Mouse (Mus musculus): ENCODE data around the gene Uncx. TPM values are rescaled to one million over a fixed set of nuclear protein-coding genes. Genes with fewer than 3 reads are reported as not detected.

Uncx gene
- polyA plus RNA-seq, 1 experiment from 2014 or later: 48.8 TPM

- no peaks in the 10 kb centered on the region for H3K9me3 ChIP-seq
- no peak overlapping the region for H3K4me2 ChIP-seq
- 0 out of 2 replicates have a peak, but pooled peaks cover 3% of the 10 kb centered on the region for H3K27me3 ChIP-seq (replicated peaks)
- no peak overlapping the region for H3K4me3 ChIP-seq
- 0 out of 2 replicates have a peak, but pooled peaks cover 4% of the 10 kb centered on the region for H3K4me1 ChIP-seq
- no peaks in the 10 kb centered on the region for H3K36me3 ChIP-seq (replicated peaks)
- H3K9ac ChIP-seq: no peak overlapping the region
- 72% methylated on average over 10 of the region's 10 CpGs for WGBS
- ATAC-seq (replicated peaks): no peak
- no peak overlapping the region for H3K27ac ChIP-seq
These were observed 21.3 kb upstream of the Uncx start for GRCm38 (mm10) chr5:139521987-139522386.

- H3K4me2 ChIP-seq: no peak overlapping the region
- no peak for ATAC-seq (replicated peaks)
- H3K4me3 ChIP-seq: no peak overlapping the region
- H3K27me3 ChIP-seq (replicated peaks): peaks cover 18% of the 10 kb centered on the region
- no peaks in the 10 kb centered on the region for H3K36me3 ChIP-seq (replicated peaks)
- no peak overlapping the region for H3K27ac ChIP-seq
- H3K9me3 ChIP-seq: no peaks in the 10 kb centered on the region
- WGBS: 61% methylated on average over 7 of the region's 7 CpGs
- H3K9ac ChIP-seq: no peak overlapping the region
- peaks cover 7% of the 10 kb centered on the region; the same call in 1 of the 2 replicates for H3K4me1 ChIP-seq
These were observed 14.4 kb upstream of the Uncx start for GRCm38 (mm10) chr5:139528851-139529250.

GRCm38 (mm10) chr5:139535386-139535919, 7.8 kb upstream of the Uncx start:
- Histone ChIP-seq H3K4me2 (no peak overlapping the region), H3K36me3 (replicated peaks) (no peaks in the 10 kb centered on the region), H3K9me3 (no peaks in the 10 kb centered on the region), H3K4me1 (peaks cover 42% of the 10 kb centered on the region), H3K27ac (peak overlapping the region; percentile 53), H3K4me3 (no peak overlapping the region), H3K27me3 (replicated peaks) (peaks cover 41% of the 10 kb centered on the region), H3K9ac (no peak overlapping the region)
- 1% methylated on average over 34 of the region's 34 CpGs for WGBS
- 0 out of 2 replicates have a peak, but pooled peaks have one; percentile 6 for ATAC-seq (replicated peaks)

- H3K36me3 ChIP-seq (replicated peaks): no peaks in the 10 kb centered on the region
- peak; percentile 25; the same call in 1 of the 2 replicates for ATAC-seq (replicated peaks)
- H3K4me2 ChIP-seq: peak overlapping the region; percentile 5; the same call in 1 of the 2 replicates
- no peak overlapping the region for H3K9ac ChIP-seq
- WGBS: under 1% methylated on average over 26 of the region's 26 CpGs
- peaks cover 44% of the 10 kb centered on the region for H3K27me3 ChIP-seq (replicated peaks)
- peak overlapping the region; percentile 57 for H3K27ac ChIP-seq
- no peaks in the 10 kb centered on the region for H3K9me3 ChIP-seq
- no peak overlapping the region for H3K4me3 ChIP-seq
- H3K4me1 ChIP-seq: peaks cover 49% of the 10 kb centered on the region
These were observed 6.9 kb upstream of the Uncx start for GRCm38 (mm10) chr5:139536211-139536910.

- WGBS: 2% methylated on average over 18 of the region's 18 CpGs
- ATAC-seq (replicated peaks): no peak; the same call in 1 of the 2 replicates
- Histone ChIP-seq H3K36me3 (replicated peaks) (no peaks in the 10 kb centered on the region), H3K9me3 (no peaks in the 10 kb centered on the region), H3K4me3 (no peak overlapping the region), H3K27ac (peak overlapping the region; percentile 62), H3K9ac (no peak overlapping the region), H3K4me1 (peaks cover 47% of the 10 kb centered on the region), H3K27me3 (replicated peaks) (peaks cover 48% of the 10 kb centered on the region), H3K4me2 (0 out of 2 replicates have a peak overlapping the region, but pooled peaks have one; percentile 5)
These were observed 6.2 kb upstream of the Uncx start for GRCm38 (mm10) chr5:139536911-139537738.

GRCm38 (mm10) chr5:139537739-139538135, 5.6 kb upstream of the Uncx start:
- H3K4me2 ChIP-seq: no peak overlapping the region
- peaks cover 51% of the 10 kb centered on the region for H3K27me3 ChIP-seq (replicated peaks)
- ATAC-seq (replicated peaks): no peak
- peak overlapping the region; percentile 62; the same call in 1 of the 2 replicates for H3K27ac ChIP-seq
- no peak overlapping the region for H3K9ac ChIP-seq
- no peaks in the 10 kb centered on the region for H3K9me3 ChIP-seq
- 12% methylated on average over 3 of the region's 3 CpGs for WGBS
- H3K4me1 ChIP-seq: peaks cover 50% of the 10 kb centered on the region
- H3K4me3 ChIP-seq: no peak overlapping the region
- no peaks in the 10 kb centered on the region for H3K36me3 ChIP-seq (replicated peaks)

- H3K36me3 ChIP-seq (replicated peaks): no peaks in the 10 kb centered on the region
These were observed 1.9 kb upstream of the Uncx start for GRCm38 (mm10) chr5:139541151-139542042.

GRCm38 (mm10) chr5:139542043-139542365, 1.3 kb upstream of the Uncx start:
- Histone ChIP-seq H3K4me3 (no peak overlapping the region; the same call in 1 of the 2 replicates), H3K27ac (peak overlapping the region; percentile 84), H3K36me3 (replicated peaks) (no peaks in the 10 kb centered on the region), H3K27me3 (replicated peaks) (peaks cover 53% of the 10 kb centered on the region), H3K4me1 (peaks cover 41% of the 10 kb centered on the region), H3K9ac (no peak overlapping the region), H3K9me3 (no peaks in the 10 kb centered on the region), H3K4me2 (peak overlapping the region; percentile 44; the same call in 1 of the 2 replicates)
- ATAC-seq (replicated peaks): no peak
- 0% methylated on average over 1 of the region's 1 CpGs for WGBS

More at GRCm38 (mm10) chr5:139541151-139542042, 1.9 kb upstream of the Uncx start:
- H3K9ac ChIP-seq: no peak overlapping the region; the same call in 1 of the 2 replicates
- H3K4me2 ChIP-seq: peak overlapping the region; percentile 44
- peak overlapping the region; percentile 85 for H3K27ac ChIP-seq
- H3K4me3 ChIP-seq: peak overlapping the region; percentile 26
- H3K9me3 ChIP-seq: no peaks in the 10 kb centered on the region
- WGBS: under 1% methylated on average over 44 of the region's 44 CpGs
- peaks cover 43% of the 10 kb centered on the region for H3K4me1 ChIP-seq
- peaks cover 54% of the 10 kb centered on the region for H3K27me3 ChIP-seq (replicated peaks)
- no peak for ATAC-seq (replicated peaks)

GRCm38 (mm10) chr5:139542556-139542955, 738 bp upstream of the Uncx start:
- no peak for ATAC-seq (replicated peaks)
- Histone ChIP-seq H3K27me3 (replicated peaks) (peaks cover 53% of the 10 kb centered on the region), H3K36me3 (replicated peaks) (no peaks in the 10 kb centered on the region), H3K4me2 (peak overlapping the region; percentile 44), H3K4me3 (peak overlapping the region; percentile 45), H3K9ac (no peak overlapping the region), H3K9me3 (no peaks in the 10 kb centered on the region), H3K27ac (peak overlapping the region; percentile 84), H3K4me1 (peaks cover 36% of the 10 kb centered on the region)
- 0% methylated on average over 5 of the region's 5 CpGs for WGBS

GRCm38 (mm10) chr5:139543650-139544270, 466 bp downstream of the Uncx start:
- no peaks in the 10 kb centered on the region for H3K9me3 ChIP-seq
- ATAC-seq (replicated peaks): peak; percentile 35
- H3K4me2 ChIP-seq: peak overlapping the region; percentile 44
- H3K36me3 ChIP-seq (replicated peaks): no peaks in the 10 kb centered on the region
- H3K4me1 ChIP-seq: peaks cover 32% of the 10 kb centered on the region
- WGBS: under 1% methylated on average over 69 of the region's 71 CpGs
- H3K27ac ChIP-seq: peak overlapping the region; percentile 84
- peaks cover 45% of the 10 kb centered on the region; the same call in 1 of the 2 replicates for H3K27me3 ChIP-seq (replicated peaks)
- peak overlapping the region; percentile 45 for H3K4me3 ChIP-seq
- peak overlapping the region; percentile 51 for H3K9ac ChIP-seq

Measured in midbrain, embryonic 15.5 days (tissue).